Mouse (Mus musculus) stomach, postnatal 0 days (tissue): Measurements from ENCODE around the gene Zfp423. TPM values are rescaled to one million over a fixed set of nuclear protein-coding genes. Genes with fewer than 3 reads are reported as not detected.

ENCODE experiments used
- ATAC-seq: fragments of 200-750 bp; cut with Nextera tagmentation; 2 replicates; pipeline ENCODE4 v1.8.0; 2017; ENCODE audit not compliant: low FRiP score, low TSS enrichment
- DNase-seq: peaks from one replicate; pipeline ENCODE4 v3.0.0-alpha.2; 2016; ENCODE audit warnings: low spot score
- H3K27ac ChIP-seq: fragments of 300-500 bp; sonication (generic); replicated peaks from 2 replicates; pipeline ENCODE4 v1.5.1; 2014; ENCODE audit warnings: mild to moderate bottlenecking, control low read depth
- H3K27me3 ChIP-seq: fragments of 300-500 bp; sonication (generic); 2 replicates; pipeline ENCODE4 v1.6.1; 2014; ENCODE audit warnings: low read length; ENCODE audit not compliant: control insufficient read depth, insufficient read depth
- H3K36me3 ChIP-seq: fragments of 300-500 bp; sonication (generic); 2 replicates; pipeline ENCODE4 v1.6.1; 2014; ENCODE audit warnings: low read length, mixed read lengths; ENCODE audit not compliant: control insufficient read depth, insufficient read depth
- H3K4me1 ChIP-seq: fragments of 300-500 bp; sonication (generic); replicated peaks from 2 replicates; pipeline ENCODE4 v1.6.1; 2014; ENCODE audit warnings: antibody characterized with exemption; ENCODE audit not compliant: control insufficient read depth, insufficient read depth
- H3K4me2 ChIP-seq: fragments of 300-500 bp; sonication (generic); replicated peaks from 2 replicates; pipeline ENCODE4 v1.6.1; 2014; ENCODE audit warnings: low read depth, mild to moderate bottlenecking, control low read depth, moderate library complexity
- H3K4me3 ChIP-seq: fragments of 300-500 bp; sonication (generic); 2 replicates; pipeline ENCODE4 v1.5.1; 2014; ENCODE audit warnings: low read depth, low read length, control low read depth
- H3K9ac ChIP-seq: fragments of 300-500 bp; sonication (generic); 2 replicates; pipeline ENCODE4 v1.6.1; 2014; ENCODE audit warnings: mild to moderate bottlenecking, low read length, control low read depth, mixed read lengths
- H3K9me3 ChIP-seq: fragments of 300-500 bp; sonication (generic); 2 replicates; pipeline ENCODE4 v1.6.1; 2016; ENCODE audit warnings: low read length; ENCODE audit not compliant: control insufficient read depth
- CTCF ChIP-seq: IDR thresholded peaks from 2 replicates; pipeline ENCODE4 v1.5.1; 2016; ENCODE audit warnings: antibody characterized with exemption, low read depth, mild to moderate bottlenecking, moderate library complexity
- EP300 ChIP-seq: optimal IDR thresholded peaks from 2 replicates; pipeline ENCODE3; 2016; ENCODE audit warnings: antibody characterized with exemption
- WGBS: fragments of 180-500 bp; shearing (Covaris S2); extraction: QIAGEN DNeasy Blood & Tissue Kit; methylation state at CpG from one replicate; pipeline ENCODE4 v1.1.7; 2014; 5-methylcytosine and 5-hydroxymethylcytosine counted together
- polyA plus RNA-seq: library from polyadenylated mRNA; unstranded; fragments of >200 nt; fragmentation: Nextera tagmentation; extraction: Ambion mirVana; gene quantifications from 2 replicates; pipeline ENCODE4 v1.2.1, GENCODE M21; 2015

The Zfp423 gene
- polyA plus RNA-seq, 1 experiment from 2014 or later, result 2.6 TPM

- no peak overlapping the region for H3K27ac ChIP-seq
- no peak overlapping the region for H3K9ac ChIP-seq
- no peaks in the 10 kb centered on the region; the same call in 1 of the 2 replicates for H3K27me3 ChIP-seq
- no peaks in the 10 kb centered on the region; the same call in 1 of the 2 replicates for H3K4me1 ChIP-seq
- TF ChIP-seq CTCF (no peak), EP300 (no peak)
- no peaks in the 10 kb centered on the region for H3K9me3 ChIP-seq
- WGBS, result 77% methylated on average over 5 of the region's 5 CpGs
- no peak for DNase-seq
- no peak overlapping the region for H3K4me2 ChIP-seq
- H3K4me3 ChIP-seq, result no peak overlapping the region
- H3K36me3 ChIP-seq, result no peaks in the 10 kb centered on the region
- ATAC-seq, result no peak
These were observed 3.4 kb downstream of the Zfp423 start for GRCm38 (mm10) chr8:87956001-87956400.

DNA sequence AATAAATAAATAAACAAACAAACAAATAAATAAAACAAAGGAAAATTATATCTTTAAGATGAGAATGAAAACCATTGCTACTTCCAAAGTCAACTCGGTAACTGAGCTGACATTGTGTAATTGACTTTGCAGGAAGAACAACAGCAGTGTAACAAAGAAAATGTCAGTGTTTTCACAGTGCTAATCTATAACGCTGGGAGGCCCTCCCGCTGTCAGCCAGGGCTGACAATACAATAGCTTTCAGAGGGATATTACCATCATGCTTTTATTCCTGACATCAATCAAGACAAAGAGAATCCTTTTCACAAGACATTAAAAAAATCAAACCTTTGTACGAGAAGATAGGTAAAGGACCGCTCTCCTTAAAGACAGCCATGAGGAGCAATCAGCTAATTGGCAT lies 5.9 kb downstream of the Zfp423 start:
- ATAC-seq (no peak), DNase-seq (no peak)
- Histone ChIP-seq H3K9me3 (no peaks in the 10 kb centered on the region), H3K36me3 (no peaks in the 10 kb centered on the region), H3K4me1 (no peaks in the 10 kb centered on the region; the same call in 1 of the 2 replicates), H3K27ac (no peak overlapping the region), H3K4me3 (no peak overlapping the region), H3K4me2 (no peak overlapping the region), H3K9ac (no peak overlapping the region), H3K27me3 (no peaks in the 10 kb centered on the region)
- 51% methylated on average over 5 of the region's 5 CpGs for WGBS
- no peak for TF ChIP-seq EP300
- TF ChIP-seq CTCF, result no peak

- 76% methylated on average over 6 of the region's 6 CpGs for WGBS
- H3K27ac ChIP-seq, result no peak overlapping the region
These were observed 7.1 kb downstream of the Zfp423 start for GRCm38 (mm10) chr8:87952298-87952697.

GRCm38 (mm10) chr8:87944225-87944934 lies 15.0 kb downstream of the Zfp423 start:
- 55% methylated on average over 5 of the region's 5 CpGs for whole genome bisulfite sequencing
- H3K27ac ChIP-seq, result no peak overlapping the region
- no peak overlapping the region for H3K4me3 ChIP-seq
- H3K4me1 ChIP-seq, result 0 out of 2 replicates have a peak, but pooled peaks cover 4% of the 10 kb centered on the region
- ATAC-seq (no peak), DNase-seq (no peak)
- H3K9me3 ChIP-seq, result no peaks in the 10 kb centered on the region
- H3K36me3 ChIP-seq, result no peaks in the 10 kb centered on the region
- no peak overlapping the region; the same call in 1 of the 2 replicates for H3K9ac ChIP-seq
- H3K27me3 ChIP-seq, result no peaks in the 10 kb centered on the region
- TF ChIP-seq EP300 (no peak), CTCF (no peak)
- H3K4me2 ChIP-seq, result peak overlapping the region; percentile 92; the same call in 1 of the 2 replicates

More at GRCm38 (mm10) chr8:87952298-87952697, 7.1 kb downstream of the Zfp423 start:
- ATAC-seq (no peak), DNase-seq (no peak)
- no peak overlapping the region for H3K9ac ChIP-seq
- H3K36me3 ChIP-seq, result no peaks in the 10 kb centered on the region
- H3K9me3 ChIP-seq, result no peaks in the 10 kb centered on the region
- no peak overlapping the region for H3K4me3 ChIP-seq
- no peak for TF ChIP-seq CTCF
- H3K4me1 ChIP-seq, result no peaks in the 10 kb centered on the region
- no peak overlapping the region for H3K4me2 ChIP-seq
- no peaks in the 10 kb centered on the region for H3K27me3 ChIP-seq

DNA sequence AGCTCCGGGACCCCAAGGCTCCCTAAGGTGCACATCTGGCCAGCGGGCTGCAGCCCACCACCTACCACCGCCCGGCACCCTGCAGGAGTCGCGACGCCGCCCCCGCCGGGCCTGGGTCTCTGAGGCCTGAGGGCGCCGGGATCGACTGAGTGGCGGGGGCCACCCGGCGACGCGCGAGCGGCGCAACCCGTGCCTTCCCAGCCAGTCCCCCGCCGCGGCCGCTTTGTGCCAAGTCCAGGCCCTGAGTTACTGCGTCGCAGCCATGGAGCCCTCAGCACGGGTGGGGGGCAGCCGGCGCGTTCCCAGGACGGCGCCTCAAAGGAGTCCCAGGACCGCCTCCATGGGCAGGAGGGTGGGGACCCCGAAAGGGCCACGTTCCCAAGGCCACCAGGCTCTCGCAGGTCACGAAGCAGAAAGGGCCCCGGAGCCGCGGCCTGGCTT lies 15.7 kb downstream of the Zfp423 start:
- ATAC-seq, result peak; percentile 27; the same call in 1 of the 2 replicates
- 13% methylated on average over 42 of the region's 42 CpGs for WGBS
- H3K27ac ChIP-seq, result no peak overlapping the region

GRCm38 (mm10) chr8:87940646-87941045 lies 18.7 kb downstream of the Zfp423 start:
- H3K36me3 ChIP-seq, result no peaks in the 10 kb centered on the region
- TF ChIP-seq CTCF (no peak), EP300 (no peak)
- H3K9me3 ChIP-seq, result no peaks in the 10 kb centered on the region
- H3K4me2 ChIP-seq, result no peak overlapping the region
- no peaks in the 10 kb centered on the region for H3K27me3 ChIP-seq
- H3K4me1 ChIP-seq, result peaks cover 14% of the 10 kb centered on the region
- 43% methylated on average over 6 of the region's 6 CpGs for WGBS
- H3K9ac ChIP-seq, result no peak overlapping the region
- ATAC-seq (no peak), DNase-seq (no peak)
- H3K27ac ChIP-seq, result no peak overlapping the region
- no peak overlapping the region for H3K4me3 ChIP-seq

More for the DNA sequence above, 15.7 kb downstream of the Zfp423 start:
- Histone ChIP-seq H3K9me3 (no peaks in the 10 kb centered on the region), H3K27me3 (no peaks in the 10 kb centered on the region), H3K9ac (peak overlapping the region; percentile 63), H3K4me1 (peaks cover 9% of the 10 kb centered on the region; the same call in 1 of the 2 replicates), H3K36me3 (no peaks in the 10 kb centered on the region), H3K4me2 (peak overlapping the region; percentile 92), H3K4me3 (peak overlapping the region; percentile 36)
- TF ChIP-seq EP300, result no peak
- TF ChIP-seq CTCF, result no peak
- DNase-seq, result no peak
